Mouse (Mus musculus) fibroblast of lung, adult 2 months (primary cell): Measurements from ENCODE around the gene Atf7.
A peak's percentile ranks its signal among the peaks of the same experiment; 100 is the strongest.
"Not testable (repeated sequence)": the region's sequence is repeated elsewhere in the genome, so short reads cannot be mapped to it uniquely, and the experiment has no call there.

Source experiments
- DNase-seq: peaks from one replicate; pipeline ENCODE4 v3.0.0-alpha.2; 2011; ENCODE audit warnings: low read depth

Atf7 gene

GRCm38 (mm10) chr15:102624970-102625686 lies at the start of gene Atf7, which contains the start of gene Gm28047:
TSS of gene Atf7 (minus strand) at chr15:102625464.
TSS of gene Gm28047 (minus strand) at chr15:102625067.
- DNase-seq: peak; percentile 97

DNA sequence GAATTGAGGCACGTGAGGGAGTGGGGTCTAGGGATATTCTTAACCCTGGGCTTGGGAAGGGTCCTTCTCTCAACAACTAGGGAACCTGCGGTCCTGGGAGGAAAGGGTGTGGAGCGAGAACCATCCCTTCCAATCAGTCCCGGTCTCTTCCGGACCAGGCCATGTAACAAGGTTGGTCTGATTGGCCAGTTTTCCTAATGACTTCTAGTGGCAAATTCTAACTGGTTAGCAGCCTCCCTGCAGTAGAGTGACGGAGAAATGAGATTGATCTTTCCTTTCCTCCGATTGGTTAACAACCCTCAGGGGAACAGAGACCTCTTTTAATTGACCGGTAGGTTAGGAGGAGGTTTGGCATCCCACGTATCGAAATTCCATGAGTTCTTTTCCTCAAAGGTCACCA lies 48.3 kb upstream of the Atf7 start:
- DNase-seq: no peak

- no peak for DNase-seq
These were observed 47.2 kb upstream of the Atf7 start, which contains the start of gene Atp5g2 for GRCm38 (mm10) chr15:102672215-102673071. TSS of gene Atp5g2 (minus strand) at chr15:102672352.

- DNase-seq: no peak
These were observed 46.5 kb upstream of the Atf7 start for GRCm38 (mm10) chr15:102671721-102672214.

GRCm38 (mm10) chr15:102670767-102671575 lies 45.7 kb upstream of the Atf7 start:
- peak; percentile 97 for DNase-seq

- no peak for DNase-seq
These were observed 45.0 kb upstream of the Atf7 start for GRCm38 (mm10) chr15:102670281-102670680.

- no peak for DNase-seq
These were observed 44.3 kb upstream of the Atf7 start for GRCm38 (mm10) chr15:102669571-102669970.

DNA sequence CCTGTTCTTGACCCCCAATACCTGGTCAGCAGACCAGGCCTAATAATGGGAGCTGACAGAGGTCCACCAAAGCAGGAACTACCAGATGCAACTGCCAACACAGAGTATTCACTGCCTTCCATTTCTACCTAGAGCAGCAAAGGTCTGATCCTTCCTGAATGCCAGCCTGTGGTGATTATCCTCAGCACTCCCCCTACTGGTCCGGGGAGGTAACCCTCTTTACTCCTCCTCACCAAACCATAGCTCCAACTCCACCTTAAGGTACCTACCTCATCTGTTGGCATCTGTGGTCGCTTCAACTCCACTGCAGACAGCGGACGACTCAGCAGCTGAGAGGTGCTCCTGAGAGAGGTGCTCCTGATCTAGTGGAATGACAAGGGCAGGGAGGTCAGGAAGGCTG lies 40.2 kb upstream of the Atf7 start:
- no peak for DNase-seq

DNA sequence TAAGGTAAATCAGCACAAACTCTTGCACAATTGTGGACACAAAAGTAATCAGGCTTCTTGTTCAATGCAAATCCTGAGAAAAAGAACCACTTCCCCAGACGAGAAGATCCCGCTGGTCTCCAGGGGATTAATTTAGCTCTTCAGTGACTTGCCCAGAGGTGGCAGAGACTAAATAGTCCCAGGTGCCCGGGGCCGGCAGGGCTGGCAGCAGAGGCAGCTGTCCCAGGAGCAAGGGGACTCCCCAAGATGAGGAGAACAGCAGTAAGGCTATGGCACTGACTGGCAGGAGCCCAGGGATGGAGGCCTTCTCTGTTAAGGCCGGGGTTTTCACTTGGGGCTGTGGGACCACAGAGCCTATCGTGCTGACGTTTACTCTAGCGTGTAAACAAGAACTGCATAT lies 38.6 kb upstream of the Atf7 start:
- DNase-seq: no peak

GRCm38 (mm10) chr15:102662601-102663000 lies 37.3 kb upstream of the Atf7 start:
- not testable (repeated sequence) for DNase-seq

- DNase-seq: no peak
These were observed 32.7 kb upstream of the Atf7 start for GRCm38 (mm10) chr15:102657926-102658381.

GRCm38 (mm10) chr15:102656658-102657057 lies 31.4 kb upstream of the Atf7 start:
- DNase-seq: peak; percentile 92

DNA sequence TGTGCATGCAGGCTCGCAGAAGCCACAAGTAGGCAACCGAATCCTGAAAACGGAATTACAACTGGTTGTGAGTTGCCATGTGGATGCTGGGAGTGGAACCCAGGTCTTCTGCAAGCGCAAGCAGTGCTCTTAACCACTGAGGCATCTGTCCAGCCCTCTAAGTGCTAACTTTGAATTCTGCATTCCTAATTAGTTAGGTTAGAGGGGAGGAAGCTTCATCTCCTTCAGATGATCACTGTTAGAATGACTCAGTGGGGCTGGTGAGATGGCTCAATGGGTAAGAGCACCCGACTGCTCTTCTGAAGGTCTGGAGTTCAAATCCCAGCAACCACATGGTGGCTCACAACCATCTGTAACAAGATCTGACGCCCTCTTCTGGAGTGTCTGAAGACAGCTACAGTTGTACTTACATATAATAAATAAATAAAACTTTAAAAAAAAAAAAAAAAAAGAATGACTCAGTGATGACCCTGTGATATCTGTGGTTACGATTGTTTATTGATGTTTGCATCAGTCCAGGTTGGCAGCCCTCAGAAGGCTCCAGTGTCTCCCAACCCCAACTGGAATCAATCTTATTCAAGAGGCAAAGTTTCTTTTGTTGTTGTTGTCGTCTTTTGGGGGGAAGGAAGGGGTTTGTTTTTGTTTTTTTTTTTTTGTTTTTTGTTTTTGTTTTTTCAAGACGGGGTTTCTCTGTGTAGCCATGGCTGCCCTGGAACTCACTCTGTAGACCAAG lies 26.8 kb upstream of the Atf7 start:
- DNase-seq: not testable (repeated sequence)

DNA sequence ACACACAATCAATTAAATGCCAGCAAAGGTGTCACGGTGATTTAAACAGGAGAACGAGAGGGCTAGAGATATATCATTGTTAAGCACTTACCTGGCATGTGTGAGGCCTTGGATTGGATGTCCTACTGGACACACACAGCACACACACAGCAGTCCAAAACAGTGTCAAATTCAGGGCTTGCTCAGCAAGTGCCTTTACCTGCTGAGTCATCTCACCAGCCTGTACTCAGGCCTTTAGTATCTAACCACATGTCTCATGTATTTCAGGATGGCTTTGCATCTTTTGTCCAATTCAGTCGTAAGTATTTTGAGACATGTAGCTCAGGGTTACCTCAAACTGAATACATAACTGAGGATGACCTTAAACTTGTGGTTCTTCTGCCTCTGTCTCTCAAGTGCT lies 25.8 kb upstream of the Atf7 start:
- no peak for DNase-seq

GRCm38 (mm10) chr15:102635817-102636216 lies 10.6 kb upstream of the Atf7 start:
- DNase-seq: no peak

- no peak for DNase-seq
These were observed 9.4 kb upstream of the Atf7 start for GRCm38 (mm10) chr15:102634684-102635083.

DNA sequence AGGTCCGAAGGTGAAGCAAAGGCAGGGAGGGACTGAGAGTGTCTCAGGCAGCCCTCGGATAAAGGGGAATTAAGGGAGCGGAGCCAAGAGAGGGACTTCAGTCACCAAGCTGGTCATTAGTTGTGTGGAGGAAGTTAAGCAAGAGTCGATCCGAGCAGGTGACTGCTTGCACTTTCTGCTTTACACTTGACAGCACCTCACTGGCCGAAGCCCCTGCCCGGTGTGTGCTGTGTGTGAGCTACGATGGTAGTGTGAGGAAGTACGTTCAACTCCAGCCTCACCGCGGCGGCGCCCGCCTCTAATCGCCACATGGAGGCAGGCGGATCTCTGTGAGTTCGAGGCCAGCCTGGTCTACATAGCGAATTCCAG lies 407 bp upstream of the Atf7 start:
- DNase-seq: no peak

DNA sequence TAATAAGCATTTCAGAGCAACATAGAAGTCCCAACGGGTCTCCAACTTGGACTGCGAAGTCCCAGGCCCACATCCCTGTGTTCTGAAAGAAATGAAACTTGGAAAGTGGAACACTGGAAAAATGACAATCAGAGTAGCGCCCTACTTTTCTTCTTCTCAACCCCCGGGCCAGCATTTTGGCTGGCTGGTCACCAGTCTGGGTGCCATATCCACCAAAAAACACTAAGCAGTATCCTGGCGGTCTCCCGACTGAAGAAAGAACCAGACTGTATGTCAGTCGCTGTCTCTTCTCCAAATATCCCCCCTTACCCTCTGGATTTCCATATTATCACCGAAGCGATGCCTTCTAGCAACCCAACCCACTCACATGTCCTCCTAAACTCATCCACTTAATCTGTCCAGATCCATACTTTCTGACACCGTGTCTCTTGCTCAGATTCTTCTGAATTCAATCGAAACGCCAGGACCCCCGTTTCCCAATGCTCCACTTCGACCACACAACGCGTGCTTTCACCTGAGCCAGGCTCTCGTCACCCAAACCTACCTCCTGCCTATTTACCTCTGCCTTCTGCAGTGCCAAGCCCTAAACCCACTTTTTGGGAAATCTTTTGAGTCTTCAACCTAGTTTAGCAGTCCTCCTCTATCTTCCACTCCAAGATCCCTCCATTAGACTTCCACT lies 834 bp downstream of the Atf7 start:
- DNase-seq: peak; percentile 13

GRCm38 (mm10) chr15:102623121-102623520 lies 2.1 kb downstream of the Atf7 start:
- DNase-seq: no peak

- DNase-seq: no peak
These were observed 2.7 kb downstream of the Atf7 start for GRCm38 (mm10) chr15:102622536-102622935.

DNA sequence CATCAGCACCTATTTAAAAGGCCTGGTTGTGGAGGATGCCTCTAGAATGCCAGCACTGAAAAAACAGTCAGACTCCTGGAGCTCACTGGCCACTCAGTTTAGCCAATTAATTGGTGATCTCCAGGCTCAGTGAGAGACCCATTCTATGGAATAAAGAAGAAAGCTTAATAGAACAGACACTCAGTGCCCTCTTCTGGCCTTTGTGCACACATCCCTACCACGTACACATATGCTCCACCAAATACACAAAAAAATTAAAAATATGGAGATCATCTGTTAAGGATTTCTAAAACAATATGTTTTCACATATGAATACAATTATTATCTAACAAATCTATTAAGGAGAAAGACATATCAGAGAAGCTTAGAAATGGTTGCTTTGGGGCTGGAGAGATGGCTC lies 4.5 kb downstream of the Atf7 start:
- DNase-seq: no peak
